Mouse (Mus musculus) heart, adult 8-10 months (tissue): ENCODE measurements around the gene Edc3. TPM values are rescaled to one million over a fixed set of nuclear protein-coding genes. Genes with fewer than 3 reads are reported as not detected.
A peak's percentile ranks its signal among the peaks of the same experiment; 100 is the strongest.

Experiments used
- DNase-seq: peaks from one replicate; pipeline ENCODE4 v3.0.0; 2022; ENCODE audit warnings: low spot score
- total RNA-seq, 4 experiments: library from RNA; stranded (reverse); gene quantifications; 2 replicates each; pipeline ENCODE4 v1.2.4; 2022

The Edc3 gene
- total RNA-seq = 1 to 10 TPM; 3.6 to 5.3 (median 4.5) TPM

GRCm38 (mm10) chr9:57708068-57708719 lies at the start of gene Edc3:
Gene Edc3, plus strand, starts transcription at chr9:57708540.
- DNase-seq = peak; percentile 90

DNA sequence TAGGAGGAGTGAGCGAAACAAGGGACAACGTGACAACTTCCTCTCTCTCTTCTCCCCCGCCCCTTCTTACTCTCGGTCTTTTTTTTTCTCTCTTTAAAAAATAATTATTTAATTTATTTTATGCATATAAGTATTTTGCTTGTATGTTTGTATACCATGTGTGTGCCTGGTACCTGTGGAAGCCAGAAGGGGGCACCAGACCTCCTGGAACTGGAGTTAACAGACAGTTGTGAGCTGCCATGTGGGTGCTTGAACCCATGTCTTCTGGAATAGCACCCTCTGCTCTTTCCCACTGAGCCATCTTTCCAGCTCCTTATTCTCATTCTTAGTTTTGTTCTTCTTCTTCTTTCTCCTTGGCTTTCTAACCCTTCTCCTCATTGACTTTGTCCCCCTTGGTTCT lies 49.4 kb upstream of the Edc3 start:
- DNase-seq = no peak

- DNase-seq = peak; percentile 82
Measured at GRCm38 (mm10) chr9:57659774-57660173, 48.6 kb upstream of the Edc3 start.

DNA sequence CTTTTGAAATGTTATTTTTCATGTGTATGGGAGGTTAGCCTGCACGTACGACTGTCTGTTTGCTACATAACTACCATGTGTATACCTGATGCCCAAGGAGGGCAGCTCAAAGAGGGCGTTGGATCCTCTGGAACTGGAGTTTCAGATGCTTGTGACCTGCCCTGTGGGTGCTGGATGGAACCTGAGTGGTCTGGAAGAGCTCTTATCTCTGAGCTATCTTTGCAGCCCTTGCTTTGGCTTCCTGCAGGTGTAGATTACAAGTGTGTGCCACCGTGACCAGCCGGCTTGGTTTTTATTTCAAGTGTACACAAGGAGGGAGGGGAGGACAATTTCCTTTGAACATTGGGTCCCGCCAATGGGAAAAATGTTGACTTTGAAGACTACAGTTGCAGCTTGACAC lies 47.8 kb upstream of the Edc3 start:
- DNase-seq = no peak

DNA sequence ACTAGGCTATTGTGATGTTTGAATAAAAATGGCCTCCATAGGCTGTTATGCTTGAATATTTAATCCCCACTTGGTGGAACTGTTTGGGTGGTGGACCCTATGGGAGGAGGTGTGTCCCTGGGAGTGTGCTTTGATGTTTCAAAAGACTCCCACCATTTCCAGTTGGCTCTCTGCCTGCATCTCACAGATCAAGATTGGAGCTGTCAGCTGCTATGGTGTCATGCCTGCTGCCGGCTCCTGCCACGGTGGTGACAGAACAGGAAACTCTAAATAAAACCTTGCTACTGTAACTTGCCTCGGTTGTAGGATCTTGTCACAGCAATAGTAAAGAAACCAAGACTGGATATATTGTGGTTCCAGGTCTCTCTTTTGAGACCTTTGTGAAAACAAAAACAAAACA lies 46.8 kb upstream of the Edc3 start:
- DNase-seq = no peak

GRCm38 (mm10) chr9:57664616-57665015 lies 43.7 kb upstream of the Edc3 start:
- no peak for DNase-seq

DNA sequence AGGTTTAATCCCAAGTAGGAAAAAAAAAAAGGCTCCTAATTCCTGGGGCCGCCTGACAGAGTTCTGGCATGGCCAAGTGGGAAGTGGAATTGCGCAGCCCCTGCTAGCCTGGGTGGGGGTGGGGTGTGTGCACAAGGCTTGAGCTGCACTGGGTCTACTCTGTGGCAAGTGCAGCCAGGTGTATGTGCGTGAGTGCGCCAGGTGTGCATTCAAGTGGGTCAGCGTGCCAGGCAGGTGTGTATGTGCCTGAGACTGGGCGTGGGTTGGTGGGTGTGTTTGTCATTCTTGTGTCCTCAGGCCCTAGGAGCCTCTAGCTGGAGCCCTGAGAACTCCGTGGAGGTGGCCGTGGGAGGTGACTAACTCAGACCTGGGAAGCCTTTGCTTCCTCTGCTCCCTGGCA lies 41.8 kb upstream of the Edc3 start:
- no peak for DNase-seq

GRCm38 (mm10) chr9:57667136-57667535 lies 41.2 kb upstream of the Edc3 start:
- DNase-seq = no peak

GRCm38 (mm10) chr9:57667817-57668216 lies 40.5 kb upstream of the Edc3 start:
- no peak for DNase-seq

- DNase-seq = no peak
Measured at GRCm38 (mm10) chr9:57668277-57668676, 40.1 kb upstream of the Edc3 start.

DNA sequence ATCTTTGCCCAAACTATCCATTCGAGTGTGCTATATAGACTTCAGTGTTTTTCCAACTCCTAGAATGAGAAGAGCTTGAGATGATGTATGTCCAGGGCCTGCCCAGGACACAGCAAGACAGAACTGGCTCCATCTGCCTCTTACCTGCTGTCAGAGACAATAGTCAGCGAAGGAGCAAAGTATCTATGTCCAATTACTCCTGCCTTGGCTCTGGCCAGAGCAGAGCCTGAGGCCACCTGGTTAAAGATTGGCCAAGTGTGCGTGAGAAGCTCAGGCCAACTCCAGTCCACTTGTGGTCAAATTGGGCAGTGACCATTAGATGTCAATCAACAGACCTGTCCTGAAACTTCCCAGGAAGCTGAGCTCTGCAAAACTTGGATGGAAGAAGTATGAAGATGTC lies 38.8 kb upstream of the Edc3 start:
- no peak for DNase-seq

GRCm38 (mm10) chr9:57671037-57671436 lies 37.3 kb upstream of the Edc3 start:
- DNase-seq = no peak

DNA sequence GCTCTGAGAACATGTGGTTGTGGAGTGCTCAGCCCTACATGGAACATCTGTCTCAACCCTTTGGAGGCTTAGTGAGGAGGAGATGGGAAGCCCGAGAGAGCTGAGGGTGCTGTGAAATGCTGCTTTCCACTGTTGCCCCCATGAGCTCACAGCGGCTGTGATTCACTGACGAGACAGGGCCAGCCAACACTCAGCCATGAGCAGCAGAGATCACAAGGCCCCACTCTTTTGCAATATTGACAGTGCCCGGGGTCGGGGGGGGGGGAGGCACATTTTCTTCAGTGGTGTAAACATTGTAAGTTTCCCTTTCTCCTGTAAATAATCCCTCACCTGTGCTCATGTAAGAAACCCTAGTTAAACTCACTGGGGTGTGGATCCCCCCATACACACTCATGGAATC lies 36.8 kb upstream of the Edc3 start:
- no peak for DNase-seq

GRCm38 (mm10) chr9:57681411-57681810 lies 26.9 kb upstream of the Edc3 start:
- no peak for DNase-seq

- DNase-seq = no peak
Measured at GRCm38 (mm10) chr9:57683520-57683919, 24.8 kb upstream of the Edc3 start, which contains the start of gene Cyp1a2. Gene Cyp1a2, minus strand, starts transcription at chr9:57683703.

GRCm38 (mm10) chr9:57686011-57686410 lies 22.3 kb upstream of the Edc3 start:
- no peak for DNase-seq

DNA sequence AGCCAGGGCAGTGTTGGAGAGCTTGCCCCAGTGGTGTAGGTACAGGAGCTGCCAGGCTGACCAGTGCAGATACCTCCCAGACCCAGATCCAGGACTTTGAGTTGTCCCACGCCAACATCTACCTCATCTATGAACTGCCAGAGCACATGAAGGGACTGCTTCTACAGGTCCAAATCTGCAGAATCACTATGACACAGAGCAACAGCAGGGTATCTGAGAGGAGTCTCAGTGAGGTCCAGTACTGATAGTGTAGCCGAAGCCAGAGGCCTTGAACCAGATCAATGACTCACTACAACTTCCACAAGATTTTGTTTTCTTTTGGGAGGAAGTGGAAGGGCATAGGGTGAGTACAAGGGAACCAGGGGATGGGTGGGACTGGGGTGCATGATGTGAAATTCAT lies 20.6 kb upstream of the Edc3 start, which contains the start of gene Cyp1a1:
Cyp1a1 (plus strand) TSS at position 178 of the 400 bp plus-strand sequence.
- DNase-seq = no peak

DNA sequence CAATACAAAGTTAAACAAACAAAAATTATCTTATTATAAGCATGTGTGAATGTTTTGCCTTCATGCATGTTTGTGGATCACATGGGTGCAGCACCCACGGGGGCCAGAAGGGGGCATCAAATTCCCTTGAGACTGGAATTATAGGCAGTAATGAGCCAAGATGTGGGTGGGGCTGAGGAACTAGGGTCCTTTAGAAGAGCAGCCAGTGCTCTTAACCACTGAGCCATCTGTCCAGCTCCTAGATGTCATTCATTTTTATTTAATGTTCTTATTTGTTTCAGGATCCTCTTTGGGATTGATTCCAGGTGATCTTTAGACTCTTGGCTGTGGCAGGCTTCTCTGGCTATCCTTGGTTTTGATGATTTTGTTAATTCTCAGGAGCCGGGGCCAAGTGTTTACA lies 20.2 kb upstream of the Edc3 start:
- DNase-seq = no peak

DNA sequence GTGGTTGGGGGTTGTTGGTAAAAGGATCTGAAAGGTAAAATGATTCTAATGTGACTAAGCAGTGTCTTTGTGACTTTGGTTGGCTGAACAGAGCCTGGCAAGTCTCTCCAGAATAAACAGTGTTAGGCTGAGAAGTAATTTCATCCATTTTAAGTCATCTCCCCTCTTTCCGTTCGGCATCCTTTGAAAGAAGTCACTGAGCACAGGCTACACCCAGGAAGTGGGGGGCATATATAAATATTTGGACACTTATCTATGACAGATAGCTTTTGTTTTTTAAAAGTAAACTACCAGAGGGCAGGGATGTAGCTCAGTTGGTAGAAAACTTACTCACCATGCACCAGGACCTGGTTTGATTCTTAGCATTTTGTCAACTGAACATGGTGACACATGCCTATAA lies 19.7 kb upstream of the Edc3 start:
- no peak for DNase-seq

GRCm38 (mm10) chr9:57694108-57694507 lies 14.2 kb upstream of the Edc3 start:
- DNase-seq = peak; percentile 19

GRCm38 (mm10) chr9:57696380-57697285 lies 11.7 kb upstream of the Edc3 start:
- peak; percentile 18 for DNase-seq

DNA sequence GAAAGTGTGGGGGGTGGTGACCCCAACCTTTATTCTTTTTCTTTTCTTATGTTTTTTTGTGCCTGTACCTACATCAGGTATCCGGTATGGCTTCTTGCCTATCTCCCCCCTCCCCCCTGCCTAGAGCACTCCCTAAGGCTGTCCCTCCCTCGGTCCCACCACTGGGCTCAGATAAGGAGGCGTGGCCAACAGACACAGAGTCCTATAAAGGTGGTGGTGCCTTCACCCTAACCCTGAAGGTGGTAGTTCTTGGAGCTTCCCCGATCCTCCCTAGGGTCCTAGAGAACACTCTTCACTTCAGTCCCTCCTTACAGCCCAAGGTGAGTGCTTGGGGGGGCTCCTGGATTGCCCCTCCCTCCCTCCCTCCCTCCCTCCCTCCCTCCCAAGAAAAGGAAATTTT lies 11.0 kb upstream of the Edc3 start:
- no peak for DNase-seq
